Mouse (Mus musculus) kidney, adult 2 months (tissue): ENCODE data around the gene Ints6.

ENCODE experiments used
- CTCF ChIP-seq: fragments of 200-500 bp; conservative IDR thresholded peaks from 2 replicates; pipeline ENCODE4 v1.5.1; 2011; ENCODE audit warnings: low read depth, mild to moderate bottlenecking, control low read depth, low read length, moderate library complexity, mixed read lengths; ENCODE audit not compliant: insufficient read depth, insufficient read length
- POLR2A ChIP-seq: fragments of 200-500 bp; IDR thresholded peaks from one replicate; pipeline ENCODE4 v1.6.1; 2011; ENCODE audit warnings: low read depth, low read length, control low read depth

DNA sequence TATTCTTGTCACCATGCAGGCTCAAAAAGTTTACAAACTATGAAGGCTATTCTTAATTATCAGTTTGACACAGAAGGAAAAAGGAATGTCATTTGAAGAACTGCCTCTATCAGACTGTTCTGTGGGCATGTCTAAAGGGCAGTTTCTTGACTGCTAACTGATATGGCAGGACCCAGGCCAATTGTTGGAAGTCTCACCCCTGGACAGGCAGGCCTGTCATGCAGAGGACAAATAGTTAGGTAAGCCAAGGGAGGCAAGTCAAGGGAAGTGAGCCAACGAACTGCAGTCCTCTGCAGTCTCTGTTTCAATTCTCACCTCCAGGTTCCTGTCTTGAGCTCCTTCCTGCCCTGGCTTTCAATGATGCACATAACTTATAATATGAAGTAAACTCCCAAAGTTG is 29.1 kb downstream of the Ints6 start:
- TF ChIP-seq CTCF (no peak), POLR2A (no peak)
